Mouse (Mus musculus): ENCODE results near the gene BC004004. TPM values are rescaled to one million over a fixed set of nuclear protein-coding genes. Genes with fewer than 3 reads are reported as not detected.

BC004004 gene
- total and polyA plus RNA-seq, 3 experiments = 19.8 to 68.0 (median 51.7) TPM

- Histone ChIP-seq H3K9me3 (replicated peaks) (no peaks in the 10 kb centered on the region), H3K4me3 (ENCODE audit: low read depth, low read length) (no peak overlapping the region), H3K36me3 (replicated peaks) (peaks cover 40% of the 10 kb centered on the region), H3K27me3 (ENCODE audit: insufficient read depth, low read length) (peaks cover 7% of the 10 kb centered on the region; the same call in 1 of the 2 replicates), H3K4me1 (ENCODE audit: insufficient read depth, low read depth, low read length) (peaks cover 8% of the 10 kb centered on the region)
- ATAC-seq (ENCODE audit: extremely low read depth, insufficient number of reproducible peaks, low FRiP score, poor library complexity, severe bottlenecking) (no peak), DNase-seq (ENCODE audit: low spot score) (no peak)
- TF ChIP-seq TAL1 (conservative IDR thresholded peaks at IDR 0.05; ENCODE audit: low read depth, low read length) (no peak), GATA1 (IDR thresholded peaks at IDR 0.05; ENCODE audit: borderline replicate concordance, low read length) (no peak), CTCF (IDR thresholded peaks at IDR 0.05; ENCODE audit: low read depth, low read length) (no peak), POLR2AphosphoS5 (IDR thresholded peaks at IDR 0.05; ENCODE audit: insufficient replicate concordance, low read depth, low read length) (no peak), GATA2 (IDR thresholded peaks at IDR 0.05; ENCODE audit: borderline replicate concordance, low read depth, low read length) (no peak)
These were observed 35.9 kb downstream of the BC004004 start for GRCm38 (mm10) chr17:29304376-29305057.

GRCm38 (mm10) chr17:29305058-29305806 is 36.6 kb downstream of the BC004004 start:
- Histone ChIP-seq H3K9me3 (replicated peaks) (no peaks in the 10 kb centered on the region), H3K4me1 (ENCODE audit: insufficient read depth, low read depth, low read length) (peaks cover 10% of the 10 kb centered on the region), H3K4me3 (ENCODE audit: low read depth, low read length) (no peak overlapping the region), H3K27me3 (ENCODE audit: insufficient read depth, low read length) (peaks cover 10% of the 10 kb centered on the region; the same call in 1 of the 2 replicates), H3K36me3 (replicated peaks) (peaks cover 32% of the 10 kb centered on the region)
- ATAC-seq (ENCODE audit: extremely low read depth, insufficient number of reproducible peaks, low FRiP score, poor library complexity, severe bottlenecking) = no peak
- no peak for DNase-seq (ENCODE audit: low spot score)
- TF ChIP-seq CTCF (IDR thresholded peaks at IDR 0.05; ENCODE audit: low read depth, low read length) = no peak
- no peak for TF ChIP-seq POLR2AphosphoS5 (IDR thresholded peaks at IDR 0.05; ENCODE audit: insufficient replicate concordance, low read depth, low read length)
- no peak for TF ChIP-seq GATA1 (IDR thresholded peaks at IDR 0.05; ENCODE audit: borderline replicate concordance, low read length)
- TF ChIP-seq GATA2 (IDR thresholded peaks at IDR 0.05; ENCODE audit: borderline replicate concordance, low read depth, low read length) = no peak
- no peak for TF ChIP-seq TAL1 (conservative IDR thresholded peaks at IDR 0.05; ENCODE audit: low read depth, low read length)

GRCm38 (mm10) chr17:29305871-29306270 is 37.3 kb downstream of the BC004004 start:
- H3K9me3 ChIP-seq (replicated peaks) = no peaks in the 10 kb centered on the region
- DNase-seq (ENCODE audit: low spot score) = no peak
- peaks cover 10% of the 10 kb centered on the region for H3K4me1 ChIP-seq (ENCODE audit: insufficient read depth, low read depth, low read length)
- H3K27me3 ChIP-seq (ENCODE audit: insufficient read depth, low read length) = peaks cover 13% of the 10 kb centered on the region; the same call in 1 of the 2 replicates
- H3K36me3 ChIP-seq (replicated peaks) = peaks cover 27% of the 10 kb centered on the region
- TF ChIP-seq POLR2AphosphoS5 (IDR thresholded peaks at IDR 0.05; ENCODE audit: insufficient replicate concordance, low read depth, low read length) (no peak), GATA1 (IDR thresholded peaks at IDR 0.05; ENCODE audit: borderline replicate concordance, low read length) (no peak), TAL1 (conservative IDR thresholded peaks at IDR 0.05; ENCODE audit: low read depth, low read length) (no peak), CTCF (IDR thresholded peaks at IDR 0.05; ENCODE audit: low read depth, low read length) (no peak), GATA2 (IDR thresholded peaks at IDR 0.05; ENCODE audit: borderline replicate concordance, low read depth, low read length) (no peak)
- ATAC-seq (ENCODE audit: extremely low read depth, insufficient number of reproducible peaks, low FRiP score, poor library complexity, severe bottlenecking) = no peak
- H3K4me3 ChIP-seq (ENCODE audit: low read depth, low read length) = no peak overlapping the region

- Histone ChIP-seq H3K27me3 (ENCODE audit: insufficient read depth, low read length) (peaks cover 18% of the 10 kb centered on the region), H3K4me3 (ENCODE audit: low read depth, low read length) (no peak overlapping the region), H3K9me3 (replicated peaks) (peaks cover 2% of the 10 kb centered on the region), H3K36me3 (replicated peaks) (no peaks in the 10 kb centered on the region), H3K4me1 (ENCODE audit: insufficient read depth, low read depth, low read length) (peaks cover 8% of the 10 kb centered on the region)
- no peak for ATAC-seq (ENCODE audit: extremely low read depth, insufficient number of reproducible peaks, low FRiP score, poor library complexity, severe bottlenecking)
- no peak for DNase-seq (ENCODE audit: low spot score)
- TF ChIP-seq TAL1 (conservative IDR thresholded peaks at IDR 0.05; ENCODE audit: low read depth, low read length) (no peak), POLR2AphosphoS5 (IDR thresholded peaks at IDR 0.05; ENCODE audit: insufficient replicate concordance, low read depth, low read length) (no peak), GATA1 (IDR thresholded peaks at IDR 0.05; ENCODE audit: borderline replicate concordance, low read length) (no peak), GATA2 (IDR thresholded peaks at IDR 0.05; ENCODE audit: borderline replicate concordance, low read depth, low read length) (no peak), CTCF (IDR thresholded peaks at IDR 0.05; ENCODE audit: low read depth, low read length) (no peak)
These were observed 41.6 kb downstream of the BC004004 start for GRCm38 (mm10) chr17:29310056-29310623.

GRCm38 (mm10) chr17:29311602-29312001 is 43.0 kb downstream of the BC004004 start:
- ATAC-seq (ENCODE audit: extremely low read depth, insufficient number of reproducible peaks, low FRiP score, poor library complexity, severe bottlenecking) (no peak), DNase-seq (ENCODE audit: low spot score) (no peak)
- peaks cover 15% of the 10 kb centered on the region for H3K27me3 ChIP-seq (ENCODE audit: insufficient read depth, low read length)
- no peak overlapping the region for H3K4me3 ChIP-seq (ENCODE audit: low read depth, low read length)
- peaks cover 15% of the 10 kb centered on the region for H3K4me1 ChIP-seq (ENCODE audit: insufficient read depth, low read depth, low read length)
- peaks cover 2% of the 10 kb centered on the region for H3K9me3 ChIP-seq (replicated peaks)
- H3K36me3 ChIP-seq (replicated peaks) = no peaks in the 10 kb centered on the region
- TF ChIP-seq POLR2AphosphoS5 (IDR thresholded peaks at IDR 0.05; ENCODE audit: insufficient replicate concordance, low read depth, low read length) (no peak), GATA2 (IDR thresholded peaks at IDR 0.05; ENCODE audit: borderline replicate concordance, low read depth, low read length) (no peak), TAL1 (conservative IDR thresholded peaks at IDR 0.05; ENCODE audit: low read depth, low read length) (no peak), GATA1 (IDR thresholded peaks at IDR 0.05; ENCODE audit: borderline replicate concordance, low read length) (no peak), CTCF (IDR thresholded peaks at IDR 0.05; ENCODE audit: low read depth, low read length) (no peak)

- TF ChIP-seq GATA2 (IDR thresholded peaks at IDR 0.05; ENCODE audit: borderline replicate concordance, low read depth, low read length) (no peak), GATA1 (IDR thresholded peaks at IDR 0.05; ENCODE audit: borderline replicate concordance, low read length) (no peak), POLR2AphosphoS5 (IDR thresholded peaks at IDR 0.05; ENCODE audit: insufficient replicate concordance, low read depth, low read length) (no peak), CTCF (IDR thresholded peaks at IDR 0.05; ENCODE audit: low read depth, low read length) (no peak), TAL1 (conservative IDR thresholded peaks at IDR 0.05; ENCODE audit: low read depth, low read length) (no peak)
- ATAC-seq (ENCODE audit: extremely low read depth, insufficient number of reproducible peaks, low FRiP score, poor library complexity, severe bottlenecking) = no peak
- H3K4me3 ChIP-seq (ENCODE audit: low read depth, low read length) = no peak overlapping the region
These were observed 43.5 kb downstream of the BC004004 start for GRCm38 (mm10) chr17:29312082-29312481.

More at GRCm38 (mm10) chr17:29312082-29312481, 43.5 kb downstream of the BC004004 start:
- H3K27me3 ChIP-seq (ENCODE audit: insufficient read depth, low read length) = peaks cover 15% of the 10 kb centered on the region
- H3K9me3 ChIP-seq (replicated peaks) = peaks cover 2% of the 10 kb centered on the region
- peaks cover 20% of the 10 kb centered on the region for H3K4me1 ChIP-seq (ENCODE audit: insufficient read depth, low read depth, low read length)
- no peak for DNase-seq (ENCODE audit: low spot score)
- H3K36me3 ChIP-seq (replicated peaks) = no peaks in the 10 kb centered on the region

All from G1E (cell line).